Mouse (Mus musculus) E14TG2a.4 (cell line): ENCODE results near the gene Usp46.

Experiments
- CTCF ChIP-seq: conservative IDR thresholded peaks from 2 replicates; pipeline ENCODE4 v1.5.1; 2014; ENCODE audit warnings: low read length
- NANOG ChIP-seq: IDR thresholded peaks from 2 replicates; pipeline ENCODE4 v1.6.1; 2014; ENCODE audit warnings: borderline replicate concordance, low read length, mixed read lengths
- POU5F1 ChIP-seq: IDR thresholded peaks from 2 replicates; pipeline ENCODE4 v1.6.1; 2014; ENCODE audit warnings: low read length, borderline replicate concordance

GRCm38 (mm10) chr5:74097854-74098220, 29.6 kb upstream of the Usp46 start:
- TF ChIP-seq CTCF (no peak), POU5F1 (no peak), NANOG (no peak)
